Mouse (Mus musculus) liver, embryonic 15.5 days (tissue): ENCODE data around the gene Coro7. TPM values are rescaled to one million over a fixed set of nuclear protein-coding genes. Genes with fewer than 3 reads are reported as not detected.
"Not testable (repeated sequence)": the region's sequence is repeated elsewhere in the genome, so short reads cannot be mapped to it uniquely, and the experiment has no call there.

Experiments used
- ATAC-seq: fragments of 200-750 bp; cut with Nextera tagmentation; 2 replicates; pipeline ENCODE4 v1.8.0; 2017; ENCODE audit warnings: moderate number of reproducible peaks, mild to moderate bottlenecking, moderate library complexity; ENCODE audit not compliant: insufficient read depth
- H3K27ac ChIP-seq: fragments of 300-500 bp; sonication (generic); replicated peaks from 2 replicates; pipeline ENCODE4 v1.5.1; 2015; ENCODE audit warnings: mild to moderate bottlenecking, inconsistent platforms
- H3K27me3 ChIP-seq: fragments of 300-500 bp; sonication (generic); 2 replicates; pipeline ENCODE4 v1.6.1; 2015; ENCODE audit warnings: mild to moderate bottlenecking, inconsistent platforms
- H3K36me3 ChIP-seq: fragments of 300-500 bp; sonication (generic); replicated peaks from 2 replicates; pipeline ENCODE4 v1.6.1; 2015; ENCODE audit warnings: moderate library complexity, mild to moderate bottlenecking, inconsistent platforms
- H3K4me1 ChIP-seq: fragments of 300-500 bp; sonication (generic); replicated peaks from 2 replicates; pipeline ENCODE4 v1.6.1; 2015; ENCODE audit warnings: inconsistent platforms
- H3K4me2 ChIP-seq: fragments of 300-500 bp; sonication (generic); 2 replicates; pipeline ENCODE4 v1.6.1; 2015; ENCODE audit warnings: moderate library complexity, mild to moderate bottlenecking, inconsistent platforms
- H3K4me3 ChIP-seq: fragments of 300-500 bp; sonication (generic); replicated peaks from 2 replicates; pipeline ENCODE4 v1.5.1; 2015; ENCODE audit warnings: mild to moderate bottlenecking, inconsistent platforms
- H3K9ac ChIP-seq: fragments of 300-500 bp; sonication (generic); 2 replicates; pipeline ENCODE4 v1.6.1; 2015; ENCODE audit warnings: moderate library complexity, mild to moderate bottlenecking, inconsistent platforms
- H3K9me3 ChIP-seq: fragments of 300-500 bp; sonication (generic); replicated peaks from 2 replicates; pipeline ENCODE4 v1.6.1; 2016; ENCODE audit warnings: inconsistent platforms
- WGBS: fragments of 180-500 bp; shearing (Covaris S2); methylation state at CpG from one replicate; pipeline ENCODE4 v1.1.7; 2015; ENCODE audit warnings: mixed read lengths; ENCODE audit not compliant: insufficient replicate concordance; 5-methylcytosine and 5-hydroxymethylcytosine counted together
- polyA plus RNA-seq: library from polyadenylated mRNA; unstranded; fragments of >200 nt; fragmentation: Nextera tagmentation; extraction: Ambion mirVana; gene quantifications from 2 replicates; pipeline ENCODE4 v1.2.1, GENCODE M21; 2015

Gene Coro7
- polyA plus RNA-seq, 1 experiment from 2014 or later, result 10.5 TPM

GRCm38 (mm10) chr16:4581179-4581578 is 98.4 kb downstream of the Coro7 start:
- H3K9ac ChIP-seq, H3K4me2 ChIP-seq, H3K27ac ChIP-seq, H3K9me3 ChIP-seq, H3K27me3 ChIP-seq, H3K4me3 ChIP-seq, ATAC-seq, H3K36me3 ChIP-seq: not testable (repeated sequence)
- WGBS, result 64% methylated on average over 4 of the region's 4 CpGs
- peaks cover 19% of the 10 kb centered on the region for H3K4me1 ChIP-seq

DNA sequence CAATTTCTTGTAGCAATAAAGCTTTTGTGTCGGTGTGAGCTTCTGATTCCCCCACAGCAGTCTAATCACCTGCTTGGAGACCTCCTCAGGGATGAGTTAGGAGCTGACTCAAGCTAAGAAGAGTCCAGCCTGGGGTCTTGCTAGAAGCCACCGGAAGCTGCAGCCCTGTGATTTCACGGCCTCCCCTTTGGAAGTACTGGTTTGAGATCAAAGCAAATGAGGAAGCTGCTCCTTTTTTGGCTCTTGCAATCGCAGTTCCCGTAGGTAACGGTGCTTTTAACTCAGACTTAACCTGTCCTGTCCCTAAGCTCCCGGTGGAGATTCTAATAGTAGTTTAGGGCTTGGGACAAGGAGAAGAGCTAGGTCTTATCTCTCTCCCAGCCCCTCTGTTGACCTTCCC is 100.9 kb downstream of the Coro7 start:
- Histone ChIP-seq H3K27me3 (0 out of 2 replicates have a peak, but pooled peaks cover 5% of the 10 kb centered on the region), H3K9ac (no peak overlapping the region), H3K27ac (no peak overlapping the region), H3K36me3 (no peaks in the 10 kb centered on the region), H3K9me3 (no peaks in the 10 kb centered on the region), H3K4me3 (no peak overlapping the region), H3K4me1 (peaks cover 3% of the 10 kb centered on the region), H3K4me2 (no peak overlapping the region)
- no peak for ATAC-seq
- WGBS, result 24% methylated on average over 7 of the region's 7 CpGs

GRCm38 (mm10) chr16:4576873-4577272 is 102.7 kb downstream of the Coro7 start:
- WGBS, result 16% methylated on average over 2 of the region's 2 CpGs
- H3K9me3 ChIP-seq, result no peaks in the 10 kb centered on the region
- no peak overlapping the region for H3K27ac ChIP-seq
- 0 out of 2 replicates have a peak, but pooled peaks cover 3% of the 10 kb centered on the region for H3K27me3 ChIP-seq
- H3K36me3 ChIP-seq, result no peaks in the 10 kb centered on the region
- H3K9ac ChIP-seq, result no peak overlapping the region
- H3K4me1 ChIP-seq, result no peaks in the 10 kb centered on the region; the same call in 1 of the 2 replicates
- no peak overlapping the region for H3K4me2 ChIP-seq
- H3K4me3 ChIP-seq, result no peak overlapping the region
- ATAC-seq, result no peak

Other genes with a start within 250 kb of the Coro7 start
- gene Srl, start 138.0 kb downstream of the Coro7 start, polyA plus RNA-seq, result 3.2 and 5.3 TPM in 2 replicates
- 5.6 and 6.4 TPM in 2 replicates for gene Tfap4, start 119.9 kb downstream of the Coro7 start, polyA plus RNA-seq
- 2.0 and 2.3 TPM in 2 replicates for gene Glis2, start 85.1 kb downstream of the Coro7 start, polyA plus RNA-seq
- 41.1 and 53.2 TPM in 2 replicates for gene Pam16, start 54.8 kb downstream of the Coro7 start, polyA plus RNA-seq
- gene Vasn, start 39.8 kb downstream of the Coro7 start, polyA plus RNA-seq, result 2.4 and 2.8 TPM in 2 replicates
- 45.7 and 50.1 TPM in 2 replicates for gene Dnaja3, start 39.8 kb downstream of the Coro7 start, polyA plus RNA-seq
- 37.2 and 39.6 TPM in 2 replicates for gene Nmral1, start 39.6 kb upstream of the Coro7 start, polyA plus RNA-seq
- gene Hmox2, start 46.6 kb upstream of the Coro7 start, polyA plus RNA-seq, result 36.6 and 37.9 TPM in 2 replicates
- 20.9 and 24.5 TPM in 2 replicates for gene Cdip1, start 110.5 kb upstream of the Coro7 start, polyA plus RNA-seq
- gene 4930562C15Rik, start 155.6 kb upstream of the Coro7 start, polyA plus RNA-seq, result 0.09 and 0.14 TPM in 2 replicates
- gene Ubald1, start 200.5 kb upstream of the Coro7 start, polyA plus RNA-seq, result 10.6 and 11.5 TPM in 2 replicates
- gene Mgrn1, start 206.5 kb upstream of the Coro7 start, polyA plus RNA-seq, result 25.4 and 30.9 TPM in 2 replicates